Comparison of ENCODE assay signal across 8 mouse cellular contexts in the genomic region with DNA sequence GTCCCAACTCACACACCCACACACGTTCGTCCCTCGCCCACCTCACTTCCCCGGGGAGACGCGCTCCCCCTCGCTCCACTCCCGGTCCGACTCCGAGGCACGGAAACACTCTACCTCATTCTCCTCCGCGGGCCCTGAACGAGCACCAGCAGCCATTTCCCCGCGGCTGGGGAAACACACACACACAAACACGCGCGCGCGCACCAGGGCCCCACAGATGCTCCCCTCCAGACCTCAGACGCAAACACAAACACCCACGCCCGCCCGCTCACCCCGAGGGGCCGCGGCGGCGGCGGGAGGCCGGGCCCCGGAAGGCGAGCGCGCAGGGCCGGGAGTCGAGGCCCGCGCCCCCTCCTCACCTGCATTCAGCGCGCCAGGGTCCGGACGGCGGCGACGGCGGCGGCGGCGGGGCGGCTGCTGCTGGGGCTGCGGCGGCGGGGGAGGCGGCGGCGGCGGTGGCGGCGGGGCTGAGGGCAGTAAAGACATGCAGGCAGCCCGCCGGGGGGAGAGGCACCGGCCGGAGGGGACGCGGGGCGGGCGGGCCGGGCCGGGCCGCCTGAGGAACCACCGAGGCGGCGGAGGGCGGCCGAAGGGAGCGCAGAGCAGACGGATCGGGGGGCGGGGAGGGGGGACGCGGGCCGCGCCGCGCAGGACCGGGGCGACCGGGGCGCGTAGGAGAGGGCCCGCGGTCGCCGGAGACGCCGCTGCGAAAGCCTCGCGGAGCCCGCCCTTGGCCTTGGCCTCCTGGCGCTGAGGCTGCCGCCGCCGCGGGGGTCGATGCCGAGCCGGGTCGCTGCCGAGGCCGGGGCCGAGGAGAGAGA. TPM values are rescaled to one million over a fixed set of nuclear protein-coding genes. Genes with fewer than 3 reads are reported as not detected.
DNase-seq lines count a peak whose midpoint lies in the region; ATAC-seq and TF ChIP-seq lines count a peak whose summit lies in the region.

No protein-coding gene starts in this region.

- ATAC-seq in heart, embryonic 11.5 days (replicated peaks; ENCODE audit: insufficient number of reproducible peaks, low FRiP score, low TSS enrichment), result peak; percentile 32
- ATAC-seq in kidney, embryonic 15.5 days (replicated peaks; ENCODE audit: low FRiP score), result peak; percentile 49
- ATAC-seq in limb, embryonic 15.5 days (ENCODE audit: insufficient number of reproducible peaks, low FRiP score, low TSS enrichment, low read depth), result peak; percentile 57
- peak; percentile 72 for ATAC-seq in midbrain, embryonic 15.5 days (replicated peaks)

- WGBS in heart, embryonic 11.5 days (ENCODE audit: insufficient replicate concordance), result under 1% methylated on average over 63 of the region's 114 CpGs
- 1% methylated on average over 91 of the region's 114 CpGs for WGBS in kidney, embryonic 15.5 days
- WGBS in limb, embryonic 15.5 days, result 1% methylated on average over 72 of the region's 114 CpGs
- WGBS in midbrain, embryonic 15.5 days, result under 1% methylated on average over 91 of the region's 114 CpGs

- H3K9ac ChIP-seq in heart, embryonic 11.5 days (ENCODE audit: low read depth, low read length), result peak overlapping the region; percentile 97
- H3K9ac ChIP-seq in kidney, embryonic 15.5 days, result peak overlapping the region; percentile 99
- H3K9ac ChIP-seq in limb, embryonic 15.5 days, result peak overlapping the region; percentile 95
- H3K9ac ChIP-seq in midbrain, embryonic 15.5 days, result peak overlapping the region; percentile 99

- H3K27me3 ChIP-seq in heart, embryonic 11.5 days (ENCODE audit: control insufficient read depth, insufficient read depth, low read length), result no peaks in the 10 kb centered on the region
- no peaks in the 10 kb centered on the region for H3K27me3 ChIP-seq in kidney, embryonic 15.5 days
- no peaks in the 10 kb centered on the region for H3K27me3 ChIP-seq in limb, embryonic 15.5 days
- no peaks in the 10 kb centered on the region for H3K27me3 ChIP-seq in midbrain, embryonic 15.5 days (replicated peaks)

- H3K4me3 ChIP-seq in embryonic fibroblast, embryonic 13.5 days (ENCODE audit: insufficient read depth, low read length), result peak overlapping the region; percentile 98
- peak overlapping the region; percentile 96 for H3K4me3 ChIP-seq in heart, embryonic 11.5 days (ENCODE audit: low read depth, low read length)
- peak overlapping the region; percentile 99 for H3K4me3 ChIP-seq in kidney, embryonic 15.5 days (replicated peaks)
- peak overlapping the region; percentile 76 for H3K4me3 ChIP-seq in limb, embryonic 15.5 days
- peak overlapping the region; percentile 98 for H3K4me3 ChIP-seq in midbrain, embryonic 15.5 days

- TF ChIP-seq CTCF in embryonic fibroblast, embryonic 13.5 days (IDR thresholded peaks at IDR 0.05; ENCODE audit: borderline replicate concordance, insufficient read depth, low read length), result no peak

- no peaks in the 10 kb centered on the region for H3K36me3 ChIP-seq in heart, embryonic 11.5 days (ENCODE audit: control insufficient read depth, insufficient read depth, low read length)
- H3K36me3 ChIP-seq in kidney, embryonic 15.5 days, result no peaks in the 10 kb centered on the region
- no peaks in the 10 kb centered on the region for H3K36me3 ChIP-seq in limb, embryonic 15.5 days
- no peaks in the 10 kb centered on the region for H3K36me3 ChIP-seq in midbrain, embryonic 15.5 days (replicated peaks)

- H3K9me3 ChIP-seq in heart, embryonic 11.5 days (replicated peaks; ENCODE audit: control insufficient read depth, low read length), result 0 out of 2 replicates have a peak, but pooled peaks cover 3% of the 10 kb centered on the region
- no peaks in the 10 kb centered on the region for H3K9me3 ChIP-seq in kidney, embryonic 15.5 days (replicated peaks)
- no peaks in the 10 kb centered on the region for H3K9me3 ChIP-seq in limb, embryonic 15.5 days
- no peaks in the 10 kb centered on the region for H3K9me3 ChIP-seq in midbrain, embryonic 15.5 days

- H3K27ac ChIP-seq in embryonic fibroblast, embryonic 13.5 days (ENCODE audit: insufficient read depth, low read length), result peak overlapping the region; percentile 98
- H3K27ac ChIP-seq in heart, embryonic 11.5 days (ENCODE audit: low read depth, low read length), result peak overlapping the region; percentile 98
- H3K27ac ChIP-seq in kidney, embryonic 15.5 days, result peak overlapping the region; percentile 99
- H3K27ac ChIP-seq in limb, embryonic 15.5 days, result peak overlapping the region; percentile 99
- peak overlapping the region; percentile 99 for H3K27ac ChIP-seq in midbrain, embryonic 15.5 days

- H3K4me1 ChIP-seq in embryonic fibroblast, embryonic 13.5 days (ENCODE audit: control insufficient read depth, insufficient read depth, low read length), result peaks cover 5% of the 10 kb centered on the region; the same call in 1 of the 2 replicates
- H3K4me1 ChIP-seq in heart, embryonic 11.5 days (ENCODE audit: control insufficient read depth, insufficient read depth, low read length), result peaks cover 14% of the 10 kb centered on the region
- H3K4me1 ChIP-seq in kidney, embryonic 15.5 days, result peaks cover 25% of the 10 kb centered on the region
- peaks cover 9% of the 10 kb centered on the region; the same call in 1 of the 2 replicates for H3K4me1 ChIP-seq in limb, embryonic 15.5 days
- peaks cover 22% of the 10 kb centered on the region for H3K4me1 ChIP-seq in midbrain, embryonic 15.5 days

- peak; percentile 39 for DNase-seq in 3T3-L1 (ENCODE audit: low read depth, low spot score)
- DNase-seq in adrenal gland, postnatal 25 days, result peak; percentile 61
- peak; percentile 40 to 57 for DNase-seq in spleen, postnatal 14 days (ENCODE audit: low spot score in 2 of 2)

- peak overlapping the region; percentile 82 for H3K4me2 ChIP-seq in heart, embryonic 11.5 days
- H3K4me2 ChIP-seq in kidney, embryonic 15.5 days, result peak overlapping the region; percentile 74
- peak overlapping the region; percentile 62 for H3K4me2 ChIP-seq in limb, embryonic 15.5 days
- peak overlapping the region; percentile 68 for H3K4me2 ChIP-seq in midbrain, embryonic 15.5 days

- TF ChIP-seq POLR2A in embryonic fibroblast, embryonic 13.5 days (IDR thresholded peaks at IDR 0.05; ENCODE audit: low read depth, low read length), result peak; percentile 43; the same call in 1 of the 2 replicates

RNA-seq across cellular contexts. Expression of a gene that starts 2.2 kb away (rescaled TPM):
- total RNA-seq in adrenal gland, postnatal 25 days (2021), result 59.3 and 102 TPM in 2 replicates
- 54.9 and 65.6 TPM in 2 replicates for polyA plus RNA-seq in embryonic fibroblast, embryonic 13.5 days (2011; ENCODE audit: insufficient read length, low read depth, missing spikeins)
- polyA plus RNA-seq in heart, embryonic 11.5 days (2014; fragmentation: Nextera tagmentation; extraction: Ambion mirVana), result 11.3 and 13.2 TPM in 2 replicates
- 21.4 and 27.6 TPM in 2 replicates for polyA plus RNA-seq in kidney, embryonic 15.5 days (2015; fragmentation: Nextera tagmentation; extraction: Ambion mirVana)
- 20.6 and 24.3 TPM in 2 replicates for polyA plus RNA-seq in limb, embryonic 15.5 days (2015; fragmentation: Nextera tagmentation; extraction: Ambion mirVana)
- polyA plus RNA-seq in midbrain, embryonic 15.5 days (2015; fragmentation: Nextera tagmentation; extraction: Ambion mirVana), result 14.6 and 16.4 TPM in 2 replicates

RNA-seq across cellular contexts. Expression of a gene that starts 47.5 kb away (rescaled TPM):
- 20.5 and 24.9 TPM in 2 replicates for total RNA-seq in adrenal gland, postnatal 25 days (2021)
- polyA plus RNA-seq in embryonic fibroblast, embryonic 13.5 days (2011; ENCODE audit: insufficient read length, low read depth, missing spikeins), result 14.4 TPM in 2 replicates
- 22.4 and 24.3 TPM in 2 replicates for polyA plus RNA-seq in heart, embryonic 11.5 days (2014; fragmentation: Nextera tagmentation; extraction: Ambion mirVana)
- 24.0 and 26.2 TPM in 2 replicates for polyA plus RNA-seq in kidney, embryonic 15.5 days (2015; fragmentation: Nextera tagmentation; extraction: Ambion mirVana)
- 18.9 and 19.0 TPM in 2 replicates for polyA plus RNA-seq in limb, embryonic 15.5 days (2015; fragmentation: Nextera tagmentation; extraction: Ambion mirVana)
- 13.9 and 15.0 TPM in 2 replicates for polyA plus RNA-seq in midbrain, embryonic 15.5 days (2015; fragmentation: Nextera tagmentation; extraction: Ambion mirVana)

Comparison
In these comparisons a context has a peak if more than half of its experiments do, and no peak if none do; other contexts are left out.
1. Peak in every context shown above with its lines: DNase-seq, ATAC-seq, H3K4me3 ChIP-seq and H3K27ac ChIP-seq.